Mouse (Mus musculus) ES-Bruce4 (cell line): ENCODE measurements around the gene St6galnac3.

Source experiments
- CTCF ChIP-seq: IDR thresholded peaks from one replicate; pipeline ENCODE4 v1.8.1; 2011; ENCODE audit warnings: low read depth, low read length
- POLR2A ChIP-seq: IDR thresholded peaks from one replicate; pipeline ENCODE4 v1.8.1; 2011; ENCODE audit warnings: low read length; ENCODE audit not compliant: insufficient read depth

GRCm38 (mm10) chr3:153296375-153297068, 428.5 kb downstream of the St6galnac3 start:
- TF ChIP-seq CTCF: no peak
- TF ChIP-seq POLR2A: no peak
